Mouse (Mus musculus) embryonic fibroblast, embryonic 13.5 days (primary cell): Measurements from ENCODE around the gene Trim12a. TPM values are rescaled to one million over a fixed set of nuclear protein-coding genes. Genes with fewer than 3 reads are reported as not detected.
"Not testable (repeated sequence)": the region's sequence is repeated elsewhere in the genome, so short reads cannot be mapped to it uniquely, and the experiment has no call there.

Experiments
- H3K27ac ChIP-seq: 2 replicates; pipeline ENCODE4 v1.5.1; 2012; ENCODE audit warnings: low read length, control low read depth, inconsistent platforms; ENCODE audit not compliant: insufficient read depth
- H3K4me1 ChIP-seq: 2 replicates; pipeline ENCODE4 v1.6.1; 2011; ENCODE audit warnings: low read length; ENCODE audit not compliant: control insufficient read depth, insufficient read depth
- H3K4me3 ChIP-seq: 2 replicates; pipeline ENCODE4 v1.5.1; 2011; ENCODE audit warnings: mild to moderate bottlenecking, control low read depth, low read length; ENCODE audit not compliant: insufficient read depth
- CTCF ChIP-seq: IDR thresholded peaks from 2 replicates; pipeline ENCODE4 v1.5.1; 2011; ENCODE audit warnings: mild to moderate bottlenecking, control low read depth, low read length, moderate library complexity, borderline replicate concordance; ENCODE audit not compliant: insufficient read depth
- POLR2A ChIP-seq: IDR thresholded peaks from 2 replicates; pipeline ENCODE4 v1.6.1; 2011; ENCODE audit warnings: low read depth, mild to moderate bottlenecking, control low read depth, low read length, moderate library complexity
- polyA plus RNA-seq: library from polyadenylated mRNA; stranded (reverse); fragments of >200 nt; gene quantifications from 2 replicates; pipeline ENCODE4 v1.2.4, GENCODE M21; 2011; ENCODE audit warnings: low read depth; ENCODE audit not compliant: missing spikeins, insufficient read length

Trim12a gene
- polyA plus RNA-seq = 21.7 and 23.2 TPM in 2 replicates

DNA sequence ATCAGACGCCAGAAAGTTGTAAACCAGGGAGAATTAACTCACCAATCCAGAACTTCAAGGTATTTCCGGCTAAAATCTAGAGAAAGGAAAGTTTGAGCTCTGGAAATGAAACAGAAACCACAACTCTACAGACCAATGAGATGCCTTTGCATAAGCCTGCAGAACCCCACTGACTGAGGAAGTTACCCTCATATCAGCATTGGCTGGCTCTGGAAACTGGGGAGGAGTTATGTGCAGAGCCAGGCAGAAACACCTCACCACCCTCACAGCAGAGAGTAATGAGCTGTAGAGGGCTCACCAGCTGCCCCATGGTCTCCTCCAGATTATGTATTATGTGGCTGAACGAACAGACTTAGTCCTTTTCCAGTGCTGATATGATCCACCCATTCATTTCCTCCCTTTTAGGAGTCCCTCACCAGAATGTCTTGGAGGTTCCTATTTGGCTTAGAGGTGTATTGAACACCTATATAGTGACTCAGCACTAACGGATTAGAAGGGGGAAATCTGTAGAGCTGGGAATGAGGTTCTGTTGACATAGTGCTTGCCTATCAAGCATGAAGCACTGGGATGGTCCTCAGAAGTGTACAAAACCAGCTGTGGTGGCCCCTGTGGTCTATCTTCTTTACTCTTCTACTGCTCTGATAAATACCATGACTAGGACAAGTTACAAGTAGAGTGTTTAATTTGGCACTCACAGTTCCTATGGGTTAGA is at the start of gene Trim12a:
Trim12a (minus strand) TSS at position 98 of the 712 bp plus-strand sequence.
- not testable (repeated sequence) for H3K4me1 ChIP-seq
- peak within 1 kb of the TSS; percentile 92 for H3K27ac ChIP-seq
- peak within 1 kb of the TSS; percentile 76 for H3K4me3 ChIP-seq

DNA sequence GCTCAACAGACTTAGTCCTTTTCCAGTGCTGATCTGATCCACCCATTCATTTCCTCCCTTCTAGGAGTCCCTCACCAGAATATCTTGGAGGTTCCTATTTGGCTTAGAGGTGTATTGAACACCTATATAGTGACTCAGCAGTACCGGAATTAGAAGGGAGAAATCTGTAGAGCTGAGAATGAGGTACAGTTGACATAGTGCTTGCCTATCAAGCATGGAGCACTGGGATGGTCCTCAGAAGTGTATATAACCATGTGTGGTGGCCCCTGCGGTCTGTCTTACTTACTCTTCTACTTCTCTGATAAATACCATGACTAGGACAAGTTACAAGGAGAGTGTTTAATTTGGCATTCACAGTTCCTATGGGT is 38.3 kb upstream of the Trim12a start:
- H3K4me1 ChIP-seq = no peaks in the 10 kb centered on the region
- no peak overlapping the region for H3K27ac ChIP-seq

DNA sequence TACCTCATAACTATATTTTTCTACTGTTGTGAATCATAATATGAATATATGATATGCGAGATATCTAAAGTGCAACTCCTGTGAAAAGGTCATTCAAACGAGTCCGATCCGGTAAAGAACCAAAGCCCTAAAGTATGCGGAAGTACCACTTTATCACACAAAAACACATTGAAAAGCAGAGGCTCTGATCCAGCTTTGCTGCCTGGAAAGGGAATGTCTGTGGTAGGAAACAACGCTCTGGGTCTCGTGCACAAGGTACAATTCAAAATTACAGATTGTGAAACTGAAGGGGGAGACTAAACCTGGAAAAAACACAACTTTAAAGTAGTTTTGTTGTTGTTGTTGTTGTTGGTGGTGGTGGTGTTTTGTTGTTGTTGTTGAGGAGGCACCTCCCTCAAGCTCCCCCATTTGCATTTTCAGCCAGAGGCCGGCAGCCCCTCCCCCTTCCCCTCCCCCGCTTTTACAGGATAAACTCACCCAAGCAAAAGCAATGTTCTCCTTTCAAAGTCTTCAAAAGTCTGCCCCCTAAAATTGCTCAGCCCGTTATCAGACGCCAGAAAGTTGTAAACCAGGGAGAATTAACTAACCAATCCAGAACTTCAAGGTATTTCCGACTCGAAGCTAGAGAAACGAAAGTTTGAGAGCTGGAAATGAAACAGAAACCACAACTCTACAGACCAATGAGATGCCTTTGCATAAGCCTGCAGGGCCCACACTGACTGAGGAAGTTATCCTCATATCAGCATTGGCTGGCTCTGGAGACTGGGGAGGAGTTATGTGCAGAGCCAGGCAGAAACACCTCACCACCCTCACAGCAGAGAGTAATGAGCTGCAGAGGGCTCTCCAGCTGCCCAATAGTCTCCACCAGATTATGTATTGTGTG is 37.7 kb upstream of the Trim12a start, which contains the start of gene Trim12c:
Trim12c (minus strand) TSS at position 646 of the 883 bp plus-strand sequence.
- peak within 1 kb of the TSS; percentile 77 for H3K27ac ChIP-seq

More for the DNA sequence above, 38.3 kb upstream of the Trim12a start:
- TF ChIP-seq CTCF (no peak), POLR2A (no peak)
- H3K4me3 ChIP-seq = no peak overlapping the region

DNA sequence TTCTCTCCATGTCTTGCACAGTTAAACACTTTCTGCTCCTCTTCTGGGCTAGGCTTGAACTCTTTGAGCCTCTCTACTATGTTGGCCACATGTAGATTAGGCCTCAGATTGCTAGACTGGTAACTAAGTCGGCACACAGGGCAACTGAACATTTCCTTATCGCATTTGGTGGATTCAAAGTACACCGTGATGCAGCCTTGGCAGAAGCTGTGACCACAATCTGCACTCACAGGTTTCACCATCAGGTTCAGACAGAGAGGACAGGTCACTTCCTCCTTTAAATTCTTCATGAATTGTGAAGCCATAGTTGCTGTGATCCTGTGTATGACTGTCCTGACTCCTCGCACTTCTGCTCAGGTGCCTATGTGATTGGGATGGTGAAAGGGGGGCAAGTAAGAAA is 32.8 kb upstream of the Trim12a start:
- H3K4me1 ChIP-seq, H3K4me3 ChIP-seq, H3K27ac ChIP-seq: not testable (repeated sequence)

More for the DNA sequence above, 37.7 kb upstream of the Trim12a start, which contains the start of gene Trim12c:
- TF ChIP-seq POLR2A = no peak; the same call in 1 of the 2 replicates
- TF ChIP-seq CTCF = no peak
- Histone ChIP-seq H3K4me1 (no peaks in the 10 kb centered on the region), H3K4me3 (peak within 1 kb of the TSS; percentile 80)

DNA sequence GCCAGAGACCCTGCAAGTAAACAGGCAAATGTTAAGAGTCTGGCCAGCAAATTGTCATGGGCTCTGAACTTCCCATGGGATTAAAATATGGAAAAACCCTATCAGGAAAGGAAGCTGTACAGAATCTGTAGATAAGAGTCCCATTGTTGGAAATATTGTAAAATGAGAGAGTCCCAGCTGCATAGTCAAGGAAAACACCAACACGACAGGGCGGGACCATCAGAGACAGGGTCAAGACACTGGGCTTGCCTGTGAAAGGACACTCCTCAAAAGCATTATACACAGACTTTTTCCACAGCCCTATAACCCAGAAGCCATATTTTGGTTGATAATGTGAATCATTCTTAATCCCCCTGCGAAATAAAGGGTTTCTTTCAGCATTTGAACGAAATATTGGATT is 25.5 kb upstream of the Trim12a start:
- H3K4me3 ChIP-seq, H3K27ac ChIP-seq: not testable (repeated sequence)

DNA sequence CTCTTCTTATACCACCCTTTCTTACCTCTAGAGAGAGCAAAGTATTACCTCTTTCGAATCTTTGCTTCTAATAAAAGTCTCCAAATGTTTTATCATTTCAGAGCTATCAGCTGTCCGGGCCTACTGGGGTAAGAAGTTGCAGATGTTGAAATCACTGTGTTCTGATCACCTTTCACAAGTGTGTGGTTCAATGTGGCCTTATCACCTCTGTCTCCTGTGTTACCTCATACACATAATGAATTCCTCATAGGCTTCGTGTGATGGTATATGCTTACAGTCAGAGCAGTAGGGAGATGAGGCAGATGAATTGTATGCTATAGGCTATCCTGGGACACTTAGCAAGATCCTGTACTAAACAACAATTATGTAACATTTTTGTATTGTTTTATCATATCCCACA is 20.3 kb upstream of the Trim12a start:
- not testable (repeated sequence) for H3K4me1 ChIP-seq, H3K27ac ChIP-seq, H3K4me3 ChIP-seq

More for the DNA sequence above, 25.5 kb upstream of the Trim12a start:
- H3K4me1 ChIP-seq = not testable (repeated sequence)

DNA sequence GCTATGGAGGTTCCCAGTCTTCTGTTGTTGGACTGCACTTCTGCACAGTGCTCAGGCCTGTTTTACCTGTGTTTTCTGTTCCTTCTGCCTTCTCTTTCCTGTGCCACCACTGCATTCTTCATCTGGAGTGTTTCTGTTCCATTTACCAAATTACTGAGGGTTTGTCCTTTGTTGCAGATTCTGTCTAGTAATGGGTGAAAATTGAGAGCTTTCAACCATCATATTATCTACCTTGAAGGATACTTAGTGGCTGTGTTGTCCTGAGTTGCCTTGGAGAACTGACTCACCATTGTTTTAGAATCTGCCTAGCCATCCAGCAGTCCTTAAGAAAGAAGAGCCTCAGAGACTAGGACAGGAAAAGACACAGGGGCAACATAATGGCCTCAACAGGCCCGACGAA is 13.9 kb upstream of the Trim12a start, which contains the start of gene Trim34b:
Trim34b (plus strand) TSS at position 301 of the 400 bp plus-strand sequence.
- not testable (repeated sequence) for H3K27ac ChIP-seq, H3K4me1 ChIP-seq, H3K4me3 ChIP-seq

DNA sequence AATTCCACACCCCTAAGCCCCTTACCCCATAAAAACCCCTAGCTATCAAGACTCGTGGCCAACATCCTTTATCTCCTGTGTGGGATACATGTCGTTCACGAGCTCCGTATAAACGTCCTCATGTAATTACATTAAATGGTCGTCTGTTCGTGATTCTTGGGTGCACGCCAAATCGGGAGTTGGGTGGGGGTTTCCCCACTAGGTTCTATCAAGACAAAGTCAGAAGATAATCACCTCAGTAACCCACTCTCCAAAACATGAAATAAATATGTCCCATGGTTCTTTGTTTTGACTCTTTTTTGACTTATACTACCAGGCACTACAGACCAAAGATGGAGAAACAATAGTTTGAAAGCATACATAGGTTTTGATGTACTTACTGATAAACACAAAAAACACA is 6.8 kb upstream of the Trim12a start:
- Histone ChIP-seq H3K4me1 (no peaks in the 10 kb centered on the region), H3K27ac (no peak overlapping the region), H3K4me3 (no peak overlapping the region)
- TF ChIP-seq CTCF (no peak), POLR2A (no peak)

DNA sequence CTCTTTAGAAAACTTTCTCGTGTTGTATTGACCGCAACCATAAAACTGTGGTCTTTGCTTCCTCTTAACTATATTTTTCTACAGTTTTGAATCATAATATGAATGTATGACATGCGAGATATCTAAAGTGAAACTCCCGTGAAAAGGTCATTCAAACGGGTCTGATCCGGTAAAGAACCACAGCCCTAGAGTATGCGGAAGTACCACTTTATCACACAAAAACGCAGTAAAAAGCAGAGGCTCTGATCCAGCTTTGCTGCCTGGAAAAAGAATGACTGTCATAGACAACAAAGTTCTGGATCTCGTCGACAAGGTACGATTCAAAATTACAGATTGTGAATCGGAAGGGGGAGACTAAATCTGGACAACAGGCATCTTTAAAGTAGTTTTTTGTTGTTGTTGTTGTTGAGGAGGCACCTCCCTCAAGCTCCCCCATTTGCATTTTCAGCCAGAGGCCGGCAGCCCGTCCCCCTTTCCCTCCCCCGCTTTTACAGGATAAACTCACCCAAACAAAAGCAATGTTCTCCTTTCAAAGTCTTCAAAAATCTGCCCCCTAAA is 391 bp downstream of the Trim12a start:
- Histone ChIP-seq H3K4me3 (peak overlapping the region; percentile 76), H3K27ac (peak overlapping the region; percentile 92), H3K4me1 (no peaks in the 10 kb centered on the region)
- TF ChIP-seq POLR2A (no peak), CTCF (no peak)

DNA sequence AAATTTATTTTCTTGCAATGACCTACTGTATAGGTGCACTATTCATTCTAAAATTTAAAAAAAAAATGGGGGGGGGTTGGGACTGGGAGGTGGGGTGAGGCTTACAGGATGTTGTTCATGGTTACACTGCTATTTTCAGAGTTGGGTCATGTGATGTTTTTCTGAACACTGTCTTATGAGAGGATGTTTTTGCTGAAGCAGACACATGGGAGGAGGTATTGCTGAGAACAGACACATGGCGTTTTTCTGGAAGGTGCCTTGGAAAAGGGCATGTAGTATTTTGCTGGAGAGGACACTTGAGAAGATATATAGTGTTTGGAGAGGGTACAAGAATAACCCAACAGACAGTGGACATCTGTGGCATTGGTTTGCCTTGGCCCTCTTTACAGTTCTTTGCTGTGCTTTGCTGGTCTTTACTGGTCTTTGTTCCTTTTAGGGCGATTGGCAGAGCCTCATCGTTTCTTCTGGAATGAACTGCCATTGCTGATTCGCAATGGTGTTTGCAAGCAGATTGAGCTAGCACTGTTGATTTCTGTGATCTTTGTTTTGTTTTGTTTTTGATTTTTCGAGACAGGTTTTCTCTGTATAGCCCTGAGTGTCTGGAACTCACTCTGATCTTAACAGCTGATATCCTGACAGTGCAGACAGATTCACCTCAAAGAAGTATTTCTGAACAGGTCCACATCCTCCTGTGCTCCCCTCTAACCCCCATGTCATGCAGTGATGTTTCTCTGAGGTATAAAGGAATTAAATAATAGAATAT is 23.4 kb downstream of the Trim12a start:
- Histone ChIP-seq H3K27ac (no peak overlapping the region), H3K4me1 (no peaks in the 10 kb centered on the region), H3K4me3 (no peak overlapping the region)
- TF ChIP-seq POLR2A (no peak), CTCF (no peak)
